ENCODE assay signal across 19 mouse cellular contexts in the genomic region with DNA sequence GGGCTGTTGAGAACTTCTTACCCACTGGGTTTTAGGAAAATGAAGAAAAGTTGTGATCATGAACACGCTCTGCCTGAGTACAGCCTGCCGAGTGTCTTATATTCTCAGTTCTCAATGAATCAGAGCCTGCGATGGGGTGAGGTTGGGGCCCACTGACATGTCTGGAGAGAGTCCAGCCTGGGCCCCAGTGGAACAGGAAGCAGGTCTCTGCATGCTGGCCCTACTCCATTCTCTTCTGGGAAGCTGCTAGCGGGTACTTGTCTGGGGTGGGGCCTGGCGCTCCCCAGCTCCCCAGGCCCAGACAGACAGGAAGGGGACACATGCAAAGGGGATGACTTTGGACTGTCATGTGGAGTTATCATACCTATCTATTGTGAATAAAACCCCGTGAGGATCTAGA. TPM values are rescaled to one million over a fixed set of nuclear protein-coding genes. Genes with fewer than 3 reads are reported as not detected.
DNase-seq lines count a peak whose midpoint lies in the region; ATAC-seq and TF ChIP-seq lines count a peak whose summit lies in the region.
"Had no signal": no experiment of that assay in that cellular context is flagged by ENCODE, and none has a peak within 500 bp of the region (broad histone marks: within the 10 kb centered on the region; RNA-seq: fewer than 3 reads in every experiment).

No protein-coding gene starts in this region.

- peak; percentile 52 to 55 for DNase-seq in cerebellum, adult 18-20 months
- DNase-seq in cerebellum, adult 11 months, result no peak
- peak; percentile 54 to 55 for DNase-seq in cerebellum, postnatal 36 days
- peak; percentile 59 for DNase-seq in urinary bladder, postnatal 14 days (ENCODE audit: low spot score)
- DNase-seq in urinary bladder, adult 2 months (ENCODE audit: low spot score), result no peak
- DNase-seq in thymus, adult 2 months, result no peak
- DNase-seq: adrenal gland, postnatal 10 days; B cell, adult 2 months; gastrocnemius, postnatal 36 days; heart, adult 11 months; heart, postnatal 36 days had no signal

- no peak for ATAC-seq in cerebellum, adult (ENCODE audit: insufficient number of reproducible peaks, low FRiP score, low TSS enrichment)
- ATAC-seq: CD4-positive, CD25-positive, alpha-beta regulatory T cell, adult 4 months; forebrain, embryonic 15.5 days; hindbrain, embryonic 16.5 days; inflammation-experienced regulatory T-cells, adult 6 months; intestine, postnatal 0 days had no signal

- H3K4me1 ChIP-seq in thymus, adult 2 months (replicated peaks; ENCODE audit: control insufficient read depth, insufficient read depth, low read length), result no peaks in the 10 kb centered on the region
- H3K4me1 ChIP-seq: forebrain, embryonic 15.5 days; hindbrain, embryonic 12.5 days had no signal

- 53% methylated on average over 6 of the region's 6 CpGs for WGBS in thymus, adult 2 months

- no peaks in the 10 kb centered on the region for H3K36me3 ChIP-seq in thymus, adult 2 months (ENCODE audit: control insufficient read depth, insufficient read depth, low read length)
- H3K36me3 ChIP-seq: forebrain, embryonic 15.5 days; heart, embryonic 13.5 days; hindbrain, embryonic 12.5 days had no signal

- no peaks in the 10 kb centered on the region for H3K27me3 ChIP-seq in thymus, adult 2 months (ENCODE audit: control insufficient read depth, insufficient read depth, low read length)
- H3K27me3 ChIP-seq: forebrain, embryonic 15.5 days had no signal

- H3K4me3 ChIP-seq in thymus, adult 2 months (ENCODE audit: control insufficient read depth, insufficient read depth, low read length), result no peak overlapping the region
- H3K4me3 ChIP-seq: forebrain, embryonic 15.5 days; heart, embryonic 13.5 days; hindbrain, embryonic 12.5 days had no signal

- no peak for TF ChIP-seq POLR2A in thymus, adult 2 months (IDR thresholded peaks at IDR 0.05; ENCODE audit: control insufficient read depth, extremely low read depth, insufficient read depth, low read length, poor library complexity)

- H3K27ac ChIP-seq in thymus, adult 2 months (ENCODE audit: control insufficient read depth, insufficient read depth, low read length), result no peak overlapping the region
- H3K27ac ChIP-seq: forebrain, embryonic 15.5 days; heart, embryonic 13.5 days; hindbrain, embryonic 12.5 days had no signal

- no peak for TF ChIP-seq CTCF in thymus, adult 2 months (IDR thresholded peaks at IDR 0.05; ENCODE audit: borderline replicate concordance, control insufficient read depth, extremely low read depth, insufficient read depth, low read length, poor library complexity)

RNA-seq across cellular contexts. Expression of a gene that starts 20.4 kb away (rescaled TPM):
- polyA plus RNA-seq in urinary bladder, adult 2 months (2012; rRNA removed), result 8.9 and 12.9 TPM in 2 replicates
- 1.9 and 2.2 TPM in 2 replicates for polyA plus RNA-seq in thymus, adult 2 months (2012; rRNA removed)
- polyA plus RNA-seq: CD4-positive, CD25-positive, alpha-beta regulatory T cell, adult 4 months; inflammation-experienced regulatory T-cells, adult 6 months; intestine, postnatal 0 days had no signal

Comparison
In these comparisons a context has a peak if more than half of its experiments do, and no peak if none do; other contexts are left out.
1. DNase-seq: peak in cerebellum, adult 18-20 months (2 of 2), cerebellum, postnatal 36 days (2 of 2) and urinary bladder, postnatal 14 days (single experiment); none in cerebellum, adult 11 months (single experiment), urinary bladder, adult 2 months (single experiment) and thymus, adult 2 months (single experiment).